Mouse (Mus musculus): ENCODE measurements at regions not wholly inside any gene's neighbourhood (a gene's known extent, or its start where the extent isn't known, plus 50 kb on each side); places are given as distances from the start of the nearest gene placed in this dataset.

- 35% methylated on average over 2 of the region's 2 CpGs for WGBS
- peak; percentile 76; the same call in 1 of the 2 replicates for ATAC-seq (ENCODE audit: low FRiP score, low read depth)
- Histone ChIP-seq H3K9ac (no peak overlapping the region), H3K9me3 (no peaks in the 10 kb centered on the region), H3K27me3 (replicated peaks) (no peaks in the 10 kb centered on the region), H3K4me1 (no peaks in the 10 kb centered on the region), H3K4me2 (replicated peaks) (no peak overlapping the region), H3K27ac (no peak overlapping the region), H3K4me3 (no peak overlapping the region), H3K36me3 (no peaks in the 10 kb centered on the region)
Measured at GRCm38 (mm10) chr14:112895561-112895960, 418.8 kb upstream of the Tpm3-rs7 start.

GRCm38 (mm10) chr14:112901171-112901570 lies 413.2 kb upstream of the Tpm3-rs7 start:
- Histone ChIP-seq H3K9me3 (no peaks in the 10 kb centered on the region), H3K9ac (no peak overlapping the region), H3K27ac (no peak overlapping the region), H3K36me3 (no peaks in the 10 kb centered on the region), H3K4me2 (replicated peaks) (no peak overlapping the region), H3K4me1 (no peaks in the 10 kb centered on the region), H3K27me3 (replicated peaks) (no peaks in the 10 kb centered on the region), H3K4me3 (no peak overlapping the region)
- WGBS = 78% methylated on average over 1 of the region's 1 CpGs
- ATAC-seq (ENCODE audit: low FRiP score, low read depth) = no peak

GRCm38 (mm10) chr14:112917148-112917547 lies 397.3 kb upstream of the Tpm3-rs7 start:
- no peak overlapping the region for H3K4me2 ChIP-seq (replicated peaks)
- no peak overlapping the region for H3K9ac ChIP-seq
- no peaks in the 10 kb centered on the region for H3K36me3 ChIP-seq
- 94% methylated on average over 1 of the region's 1 CpGs for WGBS
- no peaks in the 10 kb centered on the region for H3K9me3 ChIP-seq
- no peaks in the 10 kb centered on the region for H3K27me3 ChIP-seq (replicated peaks)
- H3K4me1 ChIP-seq = no peaks in the 10 kb centered on the region
- no peak overlapping the region for H3K27ac ChIP-seq
- no peak for ATAC-seq (ENCODE audit: low FRiP score, low read depth)
- H3K4me3 ChIP-seq = no peak overlapping the region
